Mouse (Mus musculus) small intestine, adult 2 months (tissue): ENCODE measurements around the gene Zfp281. TPM values are rescaled to one million over a fixed set of nuclear protein-coding genes. Genes with fewer than 3 reads are reported as not detected.

Experiments
- H3K27ac ChIP-seq: fragments of 200-500 bp; 2 replicates; pipeline ENCODE4 v1.5.1; 2012; ENCODE audit warnings: low read depth, low read length, control low read depth, inconsistent platforms; ENCODE audit not compliant: insufficient read depth
- H3K27me3 ChIP-seq: fragments of 200-500 bp; 2 replicates; pipeline ENCODE4 v1.6.1; 2012; ENCODE audit warnings: mild to moderate bottlenecking, moderate library complexity, low read length, inconsistent platforms; ENCODE audit not compliant: control insufficient read depth, insufficient read depth
- H3K36me3 ChIP-seq: fragments of 200-500 bp; 2 replicates; pipeline ENCODE4 v1.6.1; 2012; ENCODE audit warnings: mild to moderate bottlenecking, low read length, control low read depth, inconsistent platforms; ENCODE audit not compliant: control insufficient read depth, insufficient read depth
- H3K4me1 ChIP-seq: fragments of 200-500 bp; 2 replicates; pipeline ENCODE4 v1.6.1; 2012; ENCODE audit warnings: low read length, inconsistent platforms, mixed read lengths; ENCODE audit not compliant: control insufficient read depth, insufficient read depth, insufficient read length
- H3K4me3 ChIP-seq: fragments of 200-500 bp; 2 replicates; pipeline ENCODE4 v1.5.1; 2012; ENCODE audit warnings: low read depth, mild to moderate bottlenecking, control low read depth, inconsistent platforms, low read length, moderate library complexity
- CTCF ChIP-seq: fragments of 200-500 bp; IDR thresholded peaks from 2 replicates; pipeline ENCODE4 v1.5.1; 2012; ENCODE audit warnings: low read depth, mild to moderate bottlenecking, control low read depth, inconsistent platforms, low read length, moderate library complexity, mixed read lengths; ENCODE audit not compliant: insufficient replicate concordance, insufficient read length; ENCODE audit errors: extremely low read depth
- POLR2A ChIP-seq: fragments of 200-500 bp; IDR thresholded peaks from 2 replicates; pipeline ENCODE4 v1.6.1; 2012; ENCODE audit warnings: low read depth, mild to moderate bottlenecking, control low read depth, inconsistent platforms, low read length, moderate library complexity
- WGBS: fragments of 180-500 bp; shearing (Covaris S2); methylation state at CpG from one replicate; pipeline ENCODE4 v1.1.7; 2018; 5-methylcytosine and 5-hydroxymethylcytosine counted together
- polyA plus RNA-seq: library from polyadenylated mRNA; depleted of rRNA; stranded (reverse); fragments of >200 nt; gene quantifications from 2 replicates; pipeline ENCODE4 v1.2.3, GENCODE M21; 2012

The Zfp281 gene
- polyA plus RNA-seq, 1 experiment = 0.63 TPM

- Histone ChIP-seq H3K36me3 (no peaks in the 10 kb centered on the region), H3K27me3 (peaks cover 10% of the 10 kb centered on the region), H3K4me1 (no peaks in the 10 kb centered on the region), H3K4me3 (no peak overlapping the region), H3K27ac (no peak overlapping the region)
- no peak for TF ChIP-seq POLR2A
- TF ChIP-seq CTCF = no peak
- WGBS = 88% methylated on average over 2 of the region's 2 CpGs
These were observed 32.0 kb upstream of the Zfp281 start for GRCm38 (mm10) chr1:136592741-136593140.

- Histone ChIP-seq H3K4me1 (no peaks in the 10 kb centered on the region), H3K4me3 (no peak overlapping the region), H3K36me3 (no peaks in the 10 kb centered on the region), H3K27ac (no peak overlapping the region), H3K27me3 (peaks cover 2% of the 10 kb centered on the region; the same call in 1 of the 2 replicates)
- no peak for TF ChIP-seq CTCF
- no peak for TF ChIP-seq POLR2A
- WGBS = 86% methylated on average over 5 of the region's 5 CpGs
These were observed 30.4 kb upstream of the Zfp281 start for GRCm38 (mm10) chr1:136594235-136594850.

- no peak for TF ChIP-seq CTCF
- TF ChIP-seq POLR2A = no peak
- Histone ChIP-seq H3K27ac (no peak overlapping the region), H3K4me1 (no peaks in the 10 kb centered on the region), H3K4me3 (no peak overlapping the region), H3K27me3 (no peaks in the 10 kb centered on the region), H3K36me3 (no peaks in the 10 kb centered on the region)
- 62% methylated on average over 2 of the region's 2 CpGs for WGBS
These were observed 27.9 kb upstream of the Zfp281 start for GRCm38 (mm10) chr1:136596821-136597220.

- WGBS = 81% methylated on average over 5 of the region's 5 CpGs
- peaks cover 3% of the 10 kb centered on the region; the same call in 1 of the 2 replicates for H3K4me1 ChIP-seq
- no peaks in the 10 kb centered on the region for H3K36me3 ChIP-seq
- no peak overlapping the region for H3K27ac ChIP-seq
- TF ChIP-seq CTCF (no peak), POLR2A (no peak)
- no peak overlapping the region for H3K4me3 ChIP-seq
- no peaks in the 10 kb centered on the region for H3K27me3 ChIP-seq
These were observed 26.4 kb upstream of the Zfp281 start for GRCm38 (mm10) chr1:136598286-136598685.

GRCm38 (mm10) chr1:136600067-136600466 lies 24.6 kb upstream of the Zfp281 start:
- no peak overlapping the region for H3K27ac ChIP-seq
- H3K4me1 ChIP-seq = peaks cover 3% of the 10 kb centered on the region; the same call in 1 of the 2 replicates
- 51% methylated on average over 3 of the region's 3 CpGs for WGBS

GRCm38 (mm10) chr1:136600647-136601345 lies 23.9 kb upstream of the Zfp281 start:
- no peaks in the 10 kb centered on the region; the same call in 1 of the 2 replicates for H3K27me3 ChIP-seq
- H3K4me3 ChIP-seq = no peak overlapping the region
- WGBS = 40% methylated on average over 9 of the region's 9 CpGs
- no peak overlapping the region for H3K27ac ChIP-seq
- no peaks in the 10 kb centered on the region for H3K36me3 ChIP-seq
- H3K4me1 ChIP-seq = peaks cover 3% of the 10 kb centered on the region; the same call in 1 of the 2 replicates
- no peak for TF ChIP-seq POLR2A
- no peak for TF ChIP-seq CTCF

More at GRCm38 (mm10) chr1:136600067-136600466, 24.6 kb upstream of the Zfp281 start:
- Histone ChIP-seq H3K36me3 (no peaks in the 10 kb centered on the region), H3K27me3 (no peaks in the 10 kb centered on the region), H3K4me3 (no peak overlapping the region)
- TF ChIP-seq POLR2A (no peak), CTCF (no peak)

- Histone ChIP-seq H3K4me3 (no peak overlapping the region), H3K36me3 (no peaks in the 10 kb centered on the region), H3K4me1 (peaks cover 3% of the 10 kb centered on the region; the same call in 1 of the 2 replicates), H3K27me3 (no peaks in the 10 kb centered on the region; the same call in 1 of the 2 replicates), H3K27ac (no peak overlapping the region)
- TF ChIP-seq POLR2A = no peak
- TF ChIP-seq CTCF = no peak
- 57% methylated on average over 10 of the region's 10 CpGs for whole genome bisulfite sequencing
These were observed 23.3 kb upstream of the Zfp281 start for GRCm38 (mm10) chr1:136601346-136601888.
